Mouse (Mus musculus) frontal cortex, postnatal 10 days (tissue): ENCODE data around the gene Hist1h2br.
"Not testable (repeated sequence)": the region's sequence is repeated elsewhere in the genome, so short reads cannot be mapped to it uniquely, and the experiment has no call there.

Experiments used
- DNase-seq, 2 experiments: peaks; one replicate each; pipeline ENCODE4 v3.0.0; 2022; ENCODE audit warnings: low spot score in 2 of 2, mixed read lengths in 1 of 2

Hist1h2br gene

DNA sequence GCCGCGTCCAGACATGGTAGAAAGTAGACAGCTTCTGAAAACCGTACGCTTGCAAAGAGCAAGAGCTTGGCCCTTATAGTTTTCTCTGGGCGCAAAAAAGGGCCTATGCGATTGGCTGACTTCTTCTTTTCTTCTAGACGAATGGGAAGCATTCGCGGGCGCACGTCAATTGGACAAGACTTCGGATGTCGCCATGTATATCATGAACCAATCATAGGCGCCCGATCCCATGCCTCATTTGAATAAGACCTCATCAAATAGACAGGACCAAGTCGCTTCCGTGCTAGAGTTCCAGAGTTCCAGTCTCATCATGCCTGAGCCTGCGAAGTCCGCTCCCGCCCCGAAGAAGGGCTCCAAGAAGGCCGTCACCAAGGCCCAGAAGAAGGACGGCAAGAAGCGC lies at the start of gene Hist1h2br, which contains the start of gene Hist1h2ap:
Hist1h2br (plus strand) TSS at position 283 of the 400 bp plus-strand sequence.
Hist1h2ap (minus strand) TSS at position 47 of the 400 bp plus-strand sequence.
- not testable (repeated sequence) for DNase-seq

DNA sequence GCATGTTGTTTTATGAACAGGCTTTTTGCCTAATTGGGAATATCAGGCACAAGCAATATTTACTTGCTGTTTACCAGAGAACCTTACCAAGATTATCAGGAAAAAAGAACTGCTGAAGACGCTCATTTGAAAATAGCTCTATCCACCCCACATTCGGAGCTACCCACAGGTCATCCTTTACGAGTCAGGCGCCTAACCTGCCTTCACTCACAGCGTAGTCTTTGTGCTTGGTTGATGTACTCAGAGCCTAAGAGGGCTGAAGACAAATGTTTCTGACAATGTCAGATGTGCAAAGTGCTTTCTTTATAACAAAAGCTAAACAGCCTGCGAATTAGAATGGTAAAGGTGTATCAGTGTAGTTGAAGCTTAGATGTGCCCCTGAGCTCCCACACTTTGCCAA lies 49.2 kb upstream of the Hist1h2br start:
- DNase-seq = no peak

DNA sequence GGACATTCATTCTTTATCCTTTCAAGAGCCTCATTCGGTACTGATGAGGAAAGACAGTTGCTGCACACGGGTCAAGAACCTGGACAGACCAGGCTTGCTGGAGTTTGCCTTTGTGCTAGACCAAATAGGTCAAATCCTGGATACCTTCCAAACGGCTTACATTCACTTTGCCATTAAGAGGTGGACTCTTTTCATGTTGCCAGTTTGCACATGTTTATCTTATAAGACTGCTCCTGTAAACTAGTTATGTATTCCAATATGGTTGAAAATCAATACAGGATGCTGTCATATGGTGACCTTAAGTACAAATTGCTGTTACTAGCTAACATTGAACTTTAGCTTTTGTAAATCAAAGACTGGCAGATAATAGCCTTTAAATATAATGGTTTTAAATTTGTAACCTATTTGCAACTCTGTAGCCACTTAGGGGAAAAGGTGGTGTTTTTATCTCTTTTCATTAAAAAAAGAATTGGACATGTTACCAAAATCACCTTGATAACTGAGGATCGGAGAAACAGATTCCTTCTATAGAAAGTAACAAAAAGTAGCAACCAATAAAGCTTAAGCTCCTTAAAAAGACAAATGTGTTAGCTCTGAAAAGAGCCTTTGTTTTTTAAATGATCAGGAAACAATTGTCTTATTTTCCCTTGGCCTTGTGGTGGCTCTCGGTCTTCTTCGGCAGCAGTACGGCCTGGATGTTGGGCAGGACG lies 47.2 kb upstream of the Hist1h2br start:
- no peak for DNase-seq

DNA sequence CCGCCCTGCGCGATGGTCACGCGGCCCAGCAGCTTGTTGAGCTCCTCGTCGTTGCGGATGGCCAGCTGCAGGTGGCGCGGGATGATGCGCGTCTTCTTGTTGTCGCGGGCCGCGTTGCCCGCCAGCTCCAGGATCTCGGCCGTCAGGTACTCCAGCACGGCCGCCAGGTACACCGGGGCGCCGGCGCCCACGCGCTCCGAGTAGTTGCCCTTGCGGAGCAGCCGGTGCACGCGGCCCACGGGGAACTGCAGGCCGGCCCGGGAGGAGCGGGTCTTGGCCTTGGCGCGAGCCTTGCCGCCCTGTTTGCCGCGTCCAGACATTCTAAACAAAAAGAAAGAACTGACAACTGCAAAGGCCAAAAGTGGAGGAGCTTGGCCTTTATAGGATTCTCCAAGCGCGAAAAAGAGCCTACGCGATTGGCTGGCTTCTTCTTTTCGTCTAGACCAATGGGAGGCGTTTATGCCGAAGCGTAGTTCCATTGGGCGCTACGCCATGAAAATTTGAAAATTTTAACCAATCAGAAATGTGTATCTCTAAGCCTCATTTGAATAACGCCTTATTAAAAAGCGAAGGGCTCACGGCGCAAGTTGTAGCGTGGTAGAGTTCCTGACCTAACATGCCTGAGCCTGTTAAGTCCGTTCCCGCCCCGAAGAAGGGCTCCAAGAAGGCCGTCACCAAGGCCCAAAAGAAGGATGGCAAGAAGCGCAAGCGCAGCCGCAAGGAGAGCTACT lies 46.5 kb upstream of the Hist1h2br start, which contains the start of the genes Hist1h2an and Hist1h2bp:
Hist1h2an (minus strand) TSS at position 320 of the 731 bp plus-strand sequence.
Hist1h2bp (plus strand) TSS at position 563 of the 731 bp plus-strand sequence.
- DNase-seq = peak; percentile 86 to 87

DNA sequence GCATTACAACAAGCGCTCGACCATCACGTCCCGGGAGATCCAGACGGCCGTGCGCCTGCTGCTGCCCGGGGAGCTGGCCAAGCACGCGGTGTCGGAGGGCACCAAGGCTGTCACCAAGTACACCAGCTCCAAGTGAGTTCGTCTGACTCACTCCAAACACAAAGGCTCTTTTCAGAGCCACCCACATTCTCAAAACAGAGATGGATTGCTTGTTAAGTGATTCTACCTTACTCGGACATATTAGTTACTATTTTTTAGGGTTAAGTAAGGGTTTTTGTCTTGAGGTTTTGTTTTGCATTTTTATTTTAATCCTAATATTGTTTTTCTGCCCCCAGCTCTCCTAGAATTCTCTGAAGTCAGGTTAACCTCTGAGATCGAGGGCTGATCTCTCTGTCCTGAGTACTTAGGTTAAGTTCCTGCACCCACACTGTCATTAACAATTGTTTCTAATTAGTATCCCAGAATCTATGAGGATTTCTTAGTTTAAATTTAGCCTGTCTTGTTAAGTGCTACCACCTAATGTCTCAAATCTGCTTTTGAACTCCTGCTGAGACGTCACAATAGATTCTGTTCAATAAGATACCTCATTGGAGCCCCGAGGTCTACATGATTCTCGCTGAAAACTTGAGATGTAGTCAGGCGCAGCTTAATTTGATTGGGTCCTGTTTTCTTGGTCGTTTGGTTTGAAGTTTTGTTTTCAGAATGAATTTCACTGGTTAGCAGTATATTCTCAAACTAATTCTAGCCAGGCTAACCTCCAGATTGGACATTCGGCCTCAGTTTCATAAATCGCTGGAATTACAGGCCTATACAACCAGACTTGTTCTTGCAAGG lies 45.6 kb upstream of the Hist1h2br start:
- DNase-seq = no peak

DNA sequence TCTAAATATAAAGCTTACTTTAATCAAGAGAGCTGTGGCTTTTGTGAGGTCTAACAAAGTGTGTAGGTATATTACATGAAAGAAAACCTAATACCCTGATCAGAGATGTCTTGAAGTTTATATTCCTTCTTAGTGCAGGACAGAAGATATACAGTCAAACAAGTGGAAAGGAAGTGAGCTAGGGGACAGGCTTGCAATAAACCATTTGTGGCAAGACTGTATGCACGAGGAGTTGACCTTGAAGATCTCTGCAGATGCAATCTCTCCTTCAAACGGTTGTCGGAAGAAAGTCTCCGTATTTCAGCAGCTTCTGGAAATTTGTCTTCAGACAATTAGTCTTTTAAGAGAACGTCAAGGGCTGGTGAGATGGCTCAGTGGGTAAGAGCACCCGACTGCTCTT lies 43.6 kb upstream of the Hist1h2br start:
- DNase-seq = no peak

DNA sequence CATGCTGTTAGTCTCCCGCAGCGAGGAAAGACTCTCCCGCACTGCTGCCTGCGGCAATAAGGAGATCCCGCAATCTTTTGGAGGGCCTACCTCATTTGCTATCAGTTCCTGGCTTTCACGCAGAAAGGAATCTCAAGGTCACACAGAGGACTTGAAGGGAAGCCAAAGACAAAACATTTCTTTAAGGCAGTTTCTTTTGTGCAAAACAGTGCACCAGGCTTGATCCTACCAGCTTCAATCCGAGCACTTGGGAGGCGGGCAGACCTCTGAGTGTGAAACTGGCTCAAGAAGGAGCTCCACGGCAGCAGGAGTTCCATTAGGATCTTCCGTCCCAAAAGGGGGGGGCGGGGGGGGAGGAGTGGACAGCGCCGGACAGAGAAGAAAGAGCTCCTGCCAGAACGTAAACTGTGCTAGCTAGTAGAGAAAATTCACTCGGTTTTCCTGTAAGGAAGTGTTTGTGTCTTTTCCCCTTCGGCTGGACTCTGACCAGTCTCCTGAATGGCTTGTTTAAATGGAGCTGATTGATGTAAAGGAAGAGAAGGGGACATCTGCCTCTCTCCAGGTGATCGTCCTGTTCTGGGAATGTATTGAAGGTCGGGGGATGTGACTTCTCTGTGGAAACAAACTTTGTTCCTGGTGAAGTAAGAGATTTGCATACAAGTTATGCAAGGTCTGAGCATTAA lies 42.8 kb upstream of the Hist1h2br start:
- DNase-seq = no peak

DNA sequence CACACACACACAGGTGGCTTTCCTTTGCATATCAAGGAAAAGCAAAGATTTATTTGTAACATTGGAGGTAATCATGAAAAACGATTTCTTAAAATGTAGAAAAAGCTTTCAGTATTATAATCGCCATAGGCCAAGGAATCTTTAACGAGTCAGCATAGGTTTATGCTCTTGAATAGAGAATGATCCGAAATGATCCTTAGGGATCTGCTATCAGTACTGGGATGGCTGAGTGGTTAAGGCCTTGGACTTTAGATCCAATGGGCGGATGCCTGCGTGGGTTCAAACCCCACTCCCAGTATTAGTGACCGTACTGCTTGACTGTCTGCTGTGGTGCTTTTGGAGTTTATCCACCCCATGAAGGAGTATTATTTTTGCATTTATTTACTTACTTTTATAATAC lies 38.0 kb upstream of the Hist1h2br start:
- DNase-seq = no peak

DNA sequence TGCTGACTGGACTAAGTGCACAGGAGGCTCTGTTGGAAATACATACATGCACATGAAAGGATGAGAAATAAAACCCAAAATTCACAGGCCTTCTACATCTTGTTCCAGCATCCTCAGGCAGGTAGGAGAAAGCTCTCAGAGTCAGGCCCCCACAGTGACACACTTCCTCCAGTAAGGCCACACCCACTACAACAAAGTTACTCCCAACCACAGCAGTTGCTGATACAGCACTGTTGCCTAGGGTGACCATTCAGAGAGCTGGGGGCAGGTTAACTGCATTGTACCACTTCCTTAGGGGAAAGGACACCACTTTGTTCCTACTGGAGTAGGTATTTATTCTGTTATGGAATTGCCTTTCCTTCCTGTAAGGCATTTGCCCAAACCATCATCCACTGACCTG lies 36.4 kb upstream of the Hist1h2br start:
- not testable (repeated sequence) for DNase-seq

DNA sequence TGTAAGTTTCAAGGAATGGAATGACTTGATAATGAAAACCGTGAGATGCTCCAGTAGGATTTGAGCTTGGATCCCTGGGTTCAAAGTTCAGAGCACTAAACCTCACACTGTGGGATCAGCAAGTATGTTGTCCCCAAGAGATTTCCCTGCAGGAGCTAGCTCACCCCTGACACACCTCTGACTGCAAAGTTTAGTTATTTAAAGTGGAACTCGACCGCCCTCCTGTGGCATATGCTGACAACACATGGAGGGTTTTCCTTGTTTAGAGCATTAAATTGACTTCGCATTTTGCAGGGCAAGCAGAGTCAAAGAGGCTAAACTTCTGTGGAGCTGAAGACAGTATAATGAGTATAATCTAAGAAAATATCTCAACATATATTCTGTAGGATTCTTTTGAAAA lies 30.5 kb upstream of the Hist1h2br start:
- DNase-seq = not testable (repeated sequence)

DNA sequence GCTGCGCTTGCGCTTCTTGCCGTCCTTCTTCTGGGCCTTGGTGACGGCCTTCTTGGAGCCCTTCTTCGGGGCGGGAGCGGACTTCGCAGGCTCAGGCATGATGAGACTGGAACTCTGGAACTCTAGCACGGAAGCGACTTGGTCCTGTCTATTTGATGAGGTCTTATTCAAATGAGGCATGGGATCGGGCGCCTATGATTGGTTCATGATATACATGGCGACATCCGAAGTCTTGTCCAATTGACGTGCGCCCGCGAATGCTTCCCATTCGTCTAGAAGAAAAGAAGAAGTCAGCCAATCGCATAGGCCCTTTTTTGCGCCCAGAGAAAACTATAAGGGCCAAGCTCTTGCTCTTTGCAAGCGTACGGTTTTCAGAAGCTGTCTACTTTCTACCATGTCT lies 23.5 kb upstream of the Hist1h2br start, which contains the start of the genes Hist1h2bq and Hist1h2ao:
Hist1h2bq (minus strand) TSS at position 125 of the 400 bp plus-strand sequence.
Hist1h2ao (plus strand) TSS at position 393 of the 400 bp plus-strand sequence.
- DNase-seq = not testable (repeated sequence)

DNA sequence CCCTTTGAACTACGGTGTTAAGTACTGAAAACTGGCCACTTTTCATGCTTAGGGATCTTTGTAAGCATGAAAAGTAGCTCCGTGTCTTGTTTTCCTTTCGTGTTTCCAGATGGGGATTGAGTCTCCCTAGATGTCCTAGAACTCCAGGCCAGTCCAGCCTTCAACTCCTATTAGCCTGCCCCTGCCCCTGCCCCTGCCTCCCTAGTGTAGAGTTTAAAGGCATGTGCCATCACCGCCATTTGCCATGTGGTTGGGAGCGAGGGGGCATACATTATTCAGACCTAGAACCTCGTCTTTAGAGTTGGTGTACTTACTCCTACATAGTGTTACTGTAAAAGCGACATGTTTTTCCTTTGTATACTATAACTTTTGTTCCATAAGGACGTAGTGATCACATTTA lies 22.5 kb upstream of the Hist1h2br start:
- not testable (repeated sequence) for DNase-seq

DNA sequence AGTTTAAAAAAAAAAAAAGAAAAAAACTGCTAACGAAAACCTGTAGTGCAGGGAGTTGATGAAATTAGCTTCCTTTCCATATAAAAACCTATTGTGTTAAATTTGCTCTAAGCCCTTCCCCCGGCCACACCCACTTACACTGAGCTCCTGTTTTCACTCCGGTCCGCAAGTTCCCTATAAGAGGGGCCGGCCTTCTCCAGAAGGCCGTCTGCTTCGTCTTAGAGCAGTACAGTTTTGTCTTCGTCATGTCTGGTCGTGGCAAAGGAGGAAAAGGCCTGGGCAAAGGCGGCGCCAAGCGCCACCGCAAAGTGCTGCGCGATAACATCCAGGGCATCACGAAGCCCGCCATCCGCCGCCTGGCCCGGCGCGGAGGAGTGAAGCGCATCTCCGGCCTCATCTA lies 22.0 kb upstream of the Hist1h2br start, which contains the start of gene Hist1h4m:
Hist1h4m (plus strand) TSS at position 208 of the 400 bp plus-strand sequence.
- not testable (repeated sequence) for DNase-seq

DNA sequence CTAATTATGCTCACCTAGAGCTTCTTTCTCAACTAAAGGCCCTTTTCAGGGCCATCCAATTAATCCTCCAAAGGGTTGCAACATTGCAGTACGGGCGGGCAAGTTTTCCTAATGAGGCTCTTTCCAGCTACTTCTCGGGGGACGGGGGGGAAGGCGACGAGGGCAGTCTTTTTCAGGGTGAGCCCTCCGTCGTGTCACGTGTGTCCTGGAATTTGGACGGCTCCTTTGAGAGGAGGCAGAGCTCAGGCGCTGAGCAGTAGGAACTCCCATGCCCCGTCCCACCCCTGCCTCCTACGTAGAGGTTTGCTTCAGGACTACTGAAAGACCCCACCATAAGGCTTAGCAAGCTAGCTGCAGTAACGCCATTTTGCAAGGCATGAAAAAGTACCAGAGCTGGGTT lies 21.5 kb upstream of the Hist1h2br start:
- not testable (repeated sequence) for DNase-seq

DNA sequence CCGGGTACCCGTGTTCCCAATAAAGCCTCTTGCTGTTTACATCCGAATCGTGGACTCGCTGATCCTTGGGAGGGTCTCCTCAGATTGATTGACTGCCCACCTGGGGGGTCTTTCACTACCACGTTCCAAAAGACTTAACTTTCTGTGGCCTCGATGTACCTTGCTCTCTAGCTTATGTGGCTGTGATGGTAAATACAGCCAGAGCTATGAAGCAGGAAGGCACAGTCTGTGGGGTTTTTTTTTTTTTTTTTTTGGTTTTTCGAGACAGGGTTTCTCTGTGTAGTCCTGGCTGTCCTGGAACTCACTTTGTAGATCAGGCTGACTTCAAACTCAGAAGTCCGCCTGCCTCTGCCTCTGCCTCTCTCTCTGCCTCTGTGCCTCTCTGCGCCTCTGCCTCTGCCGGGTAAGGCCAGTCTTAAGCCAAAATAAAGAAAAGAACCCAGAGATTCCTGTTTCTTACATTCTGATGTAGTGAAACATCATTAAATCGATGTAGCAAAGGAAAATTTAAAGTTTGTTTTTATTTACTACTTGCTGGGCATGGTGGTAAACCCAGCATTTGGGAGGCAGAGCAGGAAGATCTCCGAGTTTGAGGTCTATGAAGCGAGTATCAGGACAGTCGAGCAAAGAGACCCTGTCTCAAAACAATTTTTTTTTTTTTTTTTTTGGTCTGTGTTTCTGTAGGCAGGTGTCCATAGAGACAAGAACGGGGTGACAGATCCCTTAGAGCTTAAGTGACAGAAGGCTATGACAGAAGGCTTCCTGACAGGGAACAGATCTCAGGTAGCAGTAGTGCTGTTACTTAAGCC lies 13.3 kb upstream of the Hist1h2br start:
- DNase-seq = not testable (repeated sequence)

DNA sequence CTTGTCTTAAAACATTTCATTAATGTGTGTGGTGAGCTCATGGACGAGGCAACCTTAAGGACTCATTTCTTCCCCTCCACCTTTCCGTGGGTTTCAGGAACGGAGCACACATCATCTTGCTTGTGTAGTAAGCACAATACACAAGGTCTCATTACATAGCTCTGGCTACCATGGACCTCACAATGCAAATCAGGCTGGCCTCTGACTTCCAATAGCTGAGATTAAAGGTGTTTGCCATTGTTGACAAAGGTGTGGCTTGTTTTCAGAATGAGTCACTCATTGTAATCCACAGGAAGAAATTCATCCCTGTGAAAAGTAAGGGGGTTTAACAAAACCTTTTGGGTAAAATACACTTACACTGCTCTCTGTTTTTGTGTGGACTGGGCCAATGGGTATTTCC lies 5.0 kb upstream of the Hist1h2br start:
- DNase-seq = no peak

DNA sequence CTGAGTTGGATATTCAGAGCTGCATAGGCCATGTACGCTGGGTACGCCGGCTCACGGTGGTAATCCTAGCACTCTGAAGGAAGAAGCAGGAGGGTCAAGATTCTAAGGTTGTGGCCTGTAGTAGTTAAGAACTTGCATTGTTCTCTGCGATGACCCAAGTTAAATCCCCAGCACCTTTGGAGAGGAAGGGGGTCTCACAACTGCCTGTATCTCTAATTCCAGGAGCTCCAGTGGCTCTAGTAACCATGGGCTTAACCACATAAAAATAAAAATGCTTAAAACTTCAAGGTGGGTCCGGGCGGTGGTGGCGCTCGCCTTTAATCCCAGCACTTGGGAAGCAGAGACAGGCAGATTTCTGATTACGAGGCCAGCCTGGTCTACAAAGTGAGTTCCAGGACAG lies 3.2 kb upstream of the Hist1h2br start:
- DNase-seq = no peak

DNA sequence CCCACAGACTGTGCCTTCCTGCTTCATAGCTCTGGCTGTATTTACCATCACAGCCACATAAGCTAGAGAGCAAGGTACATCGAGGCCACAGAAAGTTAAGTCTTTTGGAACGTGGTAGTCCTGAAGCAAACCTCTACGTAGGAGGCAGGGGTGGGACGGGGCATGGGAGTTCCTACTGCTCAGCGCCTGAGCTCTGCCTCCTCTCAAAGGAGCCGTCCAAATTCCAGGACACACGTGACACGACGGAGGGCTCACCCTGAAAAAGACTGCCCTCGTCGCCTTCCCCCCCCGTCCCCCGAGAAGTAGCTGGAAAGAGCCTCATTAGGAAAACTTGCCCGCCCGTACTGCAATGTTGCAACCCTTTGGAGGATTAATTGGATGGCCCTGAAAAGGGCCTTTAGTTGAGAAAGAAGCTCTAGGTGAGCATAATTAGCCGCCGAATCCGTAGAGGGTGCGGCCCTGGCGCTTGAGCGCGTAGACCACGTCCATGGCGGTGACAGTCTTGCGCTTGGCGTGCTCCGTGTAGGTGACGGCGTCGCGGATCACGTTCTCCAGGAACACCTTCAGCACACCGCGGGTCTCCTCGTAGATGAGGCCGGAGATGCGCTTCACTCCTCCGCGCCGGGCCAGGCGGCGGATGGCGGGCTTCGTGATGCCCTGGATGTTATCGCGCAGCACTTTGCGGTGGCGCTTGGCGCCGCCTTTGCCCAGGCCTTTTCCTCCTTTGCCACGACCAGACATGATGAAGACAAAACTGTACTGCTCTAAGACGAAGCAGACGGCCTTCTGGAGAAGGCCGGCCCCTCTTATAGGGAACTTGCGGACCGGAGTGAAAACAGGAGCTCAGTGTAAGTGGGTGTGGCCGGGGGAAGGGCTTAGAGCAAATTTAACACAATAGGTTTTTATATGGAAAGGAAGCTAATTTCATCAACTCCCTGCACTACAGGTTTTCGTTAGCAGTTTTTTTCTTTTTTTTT lies 1.8 kb upstream of the Hist1h2br start, which contains the start of gene Hist1h4n:
Hist1h4n (minus strand) TSS at position 779 of the 977 bp plus-strand sequence.
- not testable (repeated sequence) for DNase-seq

DNA sequence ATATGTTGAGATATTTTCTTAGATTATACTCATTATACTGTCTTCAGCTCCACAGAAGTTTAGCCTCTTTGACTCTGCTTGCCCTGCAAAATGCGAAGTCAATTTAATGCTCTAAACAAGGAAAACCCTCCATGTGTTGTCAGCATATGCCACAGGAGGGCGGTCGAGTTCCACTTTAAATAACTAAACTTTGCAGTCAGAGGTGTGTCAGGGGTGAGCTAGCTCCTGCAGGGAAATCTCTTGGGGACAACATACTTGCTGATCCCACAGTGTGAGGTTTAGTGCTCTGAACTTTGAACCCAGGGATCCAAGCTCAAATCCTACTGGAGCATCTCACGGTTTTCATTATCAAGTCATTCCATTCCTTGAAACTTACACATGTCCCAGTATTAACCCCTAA lies 7.0 kb downstream of the Hist1h2br start:
- not testable (repeated sequence) for DNase-seq
